Mouse (Mus musculus) adrenal gland, adult 8-10 months (tissue): ENCODE measurements at regions not wholly inside any gene's neighbourhood (a gene's known extent, or its start where the extent isn't known, plus 50 kb on each side); places are given as distances from the start of the nearest gene placed in this dataset.

ENCODE experiments used
- DNase-seq: peaks from one replicate; pipeline ENCODE4 v3.0.0; 2022

GRCm38 (mm10) chr1:156990567-156991494 is 51.4 kb upstream of the Ralgps2 start:
- no peak for DNase-seq

DNA sequence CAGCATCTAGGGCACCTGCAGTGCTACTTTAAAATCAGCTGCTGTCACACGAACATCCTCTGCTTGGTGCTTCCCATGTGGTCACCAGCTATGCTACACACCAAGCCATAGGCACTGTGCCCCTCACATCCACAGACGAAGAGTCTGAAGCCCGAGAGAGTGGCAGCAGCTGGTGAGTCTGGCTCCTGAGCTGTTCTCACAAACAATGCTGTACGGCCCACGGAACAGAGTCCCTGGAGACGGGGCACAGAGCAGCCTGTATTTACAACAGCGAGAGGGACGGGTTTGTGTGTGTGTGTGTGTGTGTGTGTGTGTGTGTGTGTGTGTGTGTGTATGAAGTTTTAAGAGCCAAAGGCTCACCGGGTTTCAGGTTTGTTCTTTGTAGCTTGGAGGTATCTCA is 50.7 kb upstream of the Ralgps2 start:
- no peak for DNase-seq

DNA sequence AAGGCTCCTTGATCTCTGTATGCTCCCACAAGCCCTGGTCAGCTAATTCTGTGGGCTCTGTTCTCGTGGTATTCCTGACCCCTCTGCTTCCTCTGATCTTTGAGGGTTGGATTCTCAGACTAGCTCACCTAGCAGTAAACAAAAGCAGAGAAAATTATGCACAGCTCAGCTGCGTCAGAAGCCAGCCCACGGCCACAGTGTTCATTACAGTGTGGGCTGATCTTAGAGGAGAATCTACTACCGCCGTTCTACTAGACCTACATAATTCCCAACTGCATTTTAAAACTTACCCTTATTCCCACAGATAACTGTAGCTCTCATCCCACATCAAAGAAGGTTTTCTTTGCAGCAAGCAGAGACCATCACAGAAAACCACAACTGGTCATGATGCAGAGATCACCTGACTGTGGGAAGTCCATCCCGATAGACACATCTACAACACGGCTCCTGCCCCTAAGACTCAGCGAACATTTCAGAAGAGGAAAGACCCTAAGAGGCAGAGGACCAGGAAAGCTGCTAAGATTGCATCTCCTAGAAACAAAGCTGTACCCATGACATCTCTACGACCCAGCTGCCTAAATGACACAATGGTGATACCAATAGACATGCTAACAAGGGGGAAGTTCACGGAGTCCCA is 49.8 kb upstream of the Ralgps2 start:
- DNase-seq: no peak
